Mouse (Mus musculus): ENCODE measurements around the gene Gm20479.

Gm20479 gene

GRCm38 (mm10) chr7:27366082-27366844 is 9.0 kb upstream of the Gm20479 start:
- DNase-seq: no peak

DNA sequence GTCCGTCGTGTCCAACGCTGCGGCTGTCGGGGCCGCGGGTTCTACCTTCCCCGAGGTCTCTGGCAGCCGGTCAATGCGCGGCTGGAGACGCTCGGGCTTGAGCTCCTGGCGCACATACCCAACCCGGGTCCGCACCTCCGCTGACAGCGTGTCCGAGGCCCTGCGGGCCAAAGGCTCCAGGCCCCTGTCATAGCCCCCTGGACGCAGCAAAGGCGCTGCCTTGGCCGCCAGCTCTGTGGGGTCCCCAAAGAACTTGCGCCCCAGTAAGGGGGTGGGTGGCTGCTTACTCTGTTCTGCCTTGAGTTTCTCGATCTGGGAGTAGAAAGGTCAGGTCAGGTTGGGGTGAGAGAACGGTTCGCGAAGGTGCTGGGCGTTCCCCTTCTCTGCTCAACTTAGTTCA is 7.2 kb upstream of the Gm20479 start:
- DNase-seq: no peak

GRCm38 (mm10) chr7:27361283-27361946 is 4.2 kb upstream of the Gm20479 start:
- peak; percentile 96 for DNase-seq

DNA sequence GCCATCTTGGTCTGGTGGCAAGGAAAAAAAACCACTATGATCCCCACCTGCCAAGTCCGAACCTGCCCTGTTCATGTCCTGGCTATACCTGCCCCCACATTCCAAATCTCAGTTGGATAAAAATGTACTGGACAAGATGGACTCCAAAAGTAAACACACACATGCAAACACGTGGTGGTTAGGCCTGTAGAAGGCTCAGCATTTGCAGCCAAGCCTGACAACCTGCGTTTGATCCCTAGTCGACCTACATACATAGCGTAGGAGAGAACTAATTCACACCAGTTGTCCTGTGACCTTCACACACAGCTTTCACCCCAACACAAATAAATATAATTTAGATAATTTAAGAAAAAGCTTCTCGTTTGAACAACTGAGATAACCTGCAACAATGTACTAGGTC is 3.5 kb upstream of the Gm20479 start:
- no peak for DNase-seq

DNA sequence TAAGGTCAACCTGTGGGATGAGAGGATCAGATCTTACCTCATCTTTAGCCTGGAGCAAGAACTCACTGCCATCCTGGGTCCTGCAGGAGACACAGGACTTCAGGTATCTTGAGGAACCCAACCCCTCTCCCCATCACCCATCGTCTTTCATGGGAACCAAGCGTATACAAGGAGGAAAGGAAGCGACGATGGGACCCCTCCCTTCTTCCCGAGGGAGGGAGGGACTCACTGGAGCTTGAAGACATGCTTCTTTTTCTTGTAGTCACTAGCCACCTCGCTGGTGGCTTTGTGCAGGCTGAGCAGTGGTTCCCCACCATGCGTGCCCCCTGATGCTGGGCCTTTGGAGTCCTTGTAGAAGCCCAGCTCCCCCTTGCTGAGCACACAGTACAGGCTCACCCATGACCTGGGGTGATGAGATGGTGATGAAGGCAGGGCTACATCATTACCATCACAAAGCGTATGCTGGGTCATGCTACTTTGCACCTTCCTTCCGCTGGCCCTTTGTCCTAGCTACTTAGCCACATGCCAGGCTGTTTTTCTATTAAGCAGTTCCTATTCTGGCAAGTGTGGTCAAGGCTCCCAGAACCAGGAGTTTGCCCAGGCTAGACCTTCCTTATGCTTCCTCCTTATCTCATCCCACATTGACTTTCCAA is 2.6 kb upstream of the Gm20479 start:
- DNase-seq: no peak

GRCm38 (mm10) chr7:27359162-27359561 is 1.9 kb upstream of the Gm20479 start:
- DNase-seq: no peak

- no peak for DNase-seq
Measured at GRCm38 (mm10) chr7:27357595-27357978, 368 bp upstream of the Gm20479 start.

GRCm38 (mm10) chr7:27356248-27356647 is 971 bp downstream of the Gm20479 start:
- no peak for DNase-seq

DNA sequence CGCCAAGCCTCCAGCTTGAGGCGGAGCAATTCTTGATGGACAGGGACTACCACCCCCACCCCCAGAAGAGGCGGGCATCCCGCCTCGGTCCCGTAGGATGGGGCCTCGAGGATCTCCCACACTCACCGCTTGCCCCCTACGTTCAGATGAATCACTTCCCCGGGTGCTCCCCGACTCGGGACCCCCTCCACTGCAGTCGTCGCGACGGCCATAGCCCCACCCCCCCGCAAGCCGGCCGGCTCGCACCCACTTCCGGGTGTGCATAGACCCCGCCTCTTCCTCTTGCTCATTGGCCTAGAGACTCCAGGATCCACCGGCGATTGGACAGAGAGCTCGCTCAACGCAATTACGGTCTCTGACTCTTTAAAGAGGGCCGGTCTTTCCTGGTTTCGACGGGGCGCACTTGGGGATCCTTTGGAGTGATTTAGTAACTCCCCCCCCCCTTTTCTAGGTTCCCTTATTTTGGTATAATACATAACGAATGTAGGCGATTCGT is 1.4 kb downstream of the Gm20479 start, which contains the start of gene Shkbp1:
Gene Shkbp1, minus strand, starts transcription at position 275 of the 496 bp plus-strand sequence.
- peak; percentile 74 for DNase-seq

GRCm38 (mm10) chr7:27355261-27355660 is 2.0 kb downstream of the Gm20479 start:
- DNase-seq: no peak

DNA sequence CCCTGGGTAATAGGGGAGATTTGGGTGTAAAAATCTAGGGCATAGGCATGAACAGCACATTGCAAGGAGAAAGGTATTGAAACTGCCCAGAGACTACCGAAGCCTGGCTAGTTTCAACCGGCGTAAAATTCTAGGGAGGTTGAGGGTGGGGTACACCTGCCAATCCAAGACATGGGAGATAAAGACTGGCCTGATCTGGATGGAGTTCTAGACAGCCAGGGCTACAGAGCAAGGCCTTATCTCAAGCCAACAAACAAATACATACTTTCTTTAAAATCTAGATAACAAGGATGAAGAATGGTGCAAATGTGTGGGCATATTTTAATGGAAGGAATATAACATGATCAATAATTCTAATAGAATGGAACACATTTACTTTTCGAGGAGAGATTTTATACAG is 2.4 kb downstream of the Gm20479 start:
- no peak for DNase-seq

DNA sequence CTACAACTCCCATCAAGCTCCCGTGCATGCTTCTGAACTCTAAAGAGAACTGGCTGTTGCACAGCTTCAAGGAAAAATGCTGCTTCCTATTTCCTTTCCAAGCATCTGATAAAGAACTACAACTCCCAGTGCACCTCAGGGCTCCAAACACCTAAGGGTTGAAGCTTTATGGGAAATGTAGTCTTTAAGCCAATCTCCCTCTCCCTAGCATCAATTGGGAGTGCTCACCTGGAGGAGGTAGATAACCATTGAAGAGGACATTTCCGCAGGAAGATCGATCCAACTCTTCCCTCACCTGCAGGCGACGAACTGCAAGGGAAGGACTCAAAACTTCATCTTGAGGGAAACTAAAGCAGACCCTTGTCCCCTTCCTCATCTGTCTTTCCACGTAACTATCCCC is 3.1 kb downstream of the Gm20479 start:
- no peak for DNase-seq

- DNase-seq: peak; percentile 7
Measured at GRCm38 (mm10) chr7:27345444-27345843, 11.8 kb downstream of the Gm20479 start.

- no peak for DNase-seq
Measured at GRCm38 (mm10) chr7:27342595-27342994, 14.6 kb downstream of the Gm20479 start.

DNA sequence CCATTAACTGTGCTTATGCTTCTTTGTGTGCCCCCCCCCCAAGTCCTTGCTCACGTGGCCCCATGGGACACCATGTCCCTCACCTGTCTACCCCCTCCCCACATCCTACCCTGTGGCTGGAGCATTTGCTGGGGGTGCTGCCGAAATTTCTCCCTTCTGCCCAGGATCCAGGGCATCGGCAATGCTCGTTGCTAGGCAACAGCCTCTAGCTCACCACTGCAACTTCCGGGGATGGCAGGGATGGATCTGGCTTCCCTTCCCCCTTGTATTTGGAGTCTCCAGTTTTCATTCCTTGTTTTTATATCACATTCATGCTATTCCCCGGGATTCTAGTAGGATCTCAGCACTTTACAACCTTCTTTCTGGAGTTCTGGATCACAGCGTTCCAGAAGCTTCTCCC is 17.7 kb downstream of the Gm20479 start:
- DNase-seq: no peak

DNA sequence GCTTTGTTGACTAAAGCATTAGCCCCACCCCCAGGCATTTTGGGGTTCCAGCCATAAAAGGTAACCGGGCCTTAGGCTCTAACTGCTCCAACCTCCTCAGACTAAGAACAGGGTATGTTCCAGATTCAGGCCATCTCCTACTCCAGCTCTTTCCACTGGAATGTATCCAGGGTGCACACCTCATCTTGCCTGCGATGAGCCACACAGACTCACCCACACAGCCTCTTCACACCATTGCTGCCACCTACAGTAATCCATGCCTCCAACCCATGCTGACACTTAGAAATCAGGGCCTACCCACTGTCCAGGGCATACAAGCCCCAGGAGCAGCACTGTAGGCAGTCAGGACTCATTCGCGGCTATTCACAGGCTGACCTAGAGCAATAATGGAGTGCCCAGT is 18.1 kb downstream of the Gm20479 start:
- DNase-seq: no peak

DNA sequence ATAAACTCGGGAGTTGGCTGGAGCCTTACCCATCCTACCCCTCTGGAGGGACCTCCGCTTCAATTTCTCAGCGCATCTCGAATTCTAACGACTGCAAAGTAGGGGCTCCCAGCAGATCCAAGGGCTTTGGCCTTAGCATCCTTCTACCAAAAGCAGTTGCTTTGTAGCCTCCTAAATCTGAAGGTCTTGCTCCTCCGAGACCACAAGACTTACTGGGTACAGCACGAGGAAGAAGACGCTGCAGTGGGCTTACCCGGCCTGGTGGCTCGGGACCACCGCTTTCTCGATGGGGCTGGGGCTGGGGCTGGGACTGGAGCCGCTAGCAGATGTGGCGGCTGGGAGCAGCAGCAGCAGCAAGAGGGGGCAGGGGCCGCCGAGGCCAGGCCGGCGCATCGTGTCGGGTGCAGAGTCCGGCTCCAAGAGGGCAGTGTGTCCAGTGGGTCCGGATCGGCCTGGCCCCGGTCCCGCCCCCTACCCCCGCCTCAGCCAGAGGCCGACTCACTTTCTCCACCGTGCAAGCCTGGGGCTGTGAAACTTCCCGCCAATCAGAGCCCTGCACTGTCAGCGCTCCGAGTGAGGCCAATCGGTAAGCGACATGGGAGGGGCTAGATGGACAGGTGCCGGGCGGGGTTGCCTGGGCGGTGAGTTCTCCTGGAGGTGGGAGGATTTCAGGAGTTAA is 19.9 kb downstream of the Gm20479 start, which contains the start of gene Ltbp4:
Gene Ltbp4, minus strand, starts transcription at position 518 of the 679 bp plus-strand sequence.
- DNase-seq: no peak

DNA sequence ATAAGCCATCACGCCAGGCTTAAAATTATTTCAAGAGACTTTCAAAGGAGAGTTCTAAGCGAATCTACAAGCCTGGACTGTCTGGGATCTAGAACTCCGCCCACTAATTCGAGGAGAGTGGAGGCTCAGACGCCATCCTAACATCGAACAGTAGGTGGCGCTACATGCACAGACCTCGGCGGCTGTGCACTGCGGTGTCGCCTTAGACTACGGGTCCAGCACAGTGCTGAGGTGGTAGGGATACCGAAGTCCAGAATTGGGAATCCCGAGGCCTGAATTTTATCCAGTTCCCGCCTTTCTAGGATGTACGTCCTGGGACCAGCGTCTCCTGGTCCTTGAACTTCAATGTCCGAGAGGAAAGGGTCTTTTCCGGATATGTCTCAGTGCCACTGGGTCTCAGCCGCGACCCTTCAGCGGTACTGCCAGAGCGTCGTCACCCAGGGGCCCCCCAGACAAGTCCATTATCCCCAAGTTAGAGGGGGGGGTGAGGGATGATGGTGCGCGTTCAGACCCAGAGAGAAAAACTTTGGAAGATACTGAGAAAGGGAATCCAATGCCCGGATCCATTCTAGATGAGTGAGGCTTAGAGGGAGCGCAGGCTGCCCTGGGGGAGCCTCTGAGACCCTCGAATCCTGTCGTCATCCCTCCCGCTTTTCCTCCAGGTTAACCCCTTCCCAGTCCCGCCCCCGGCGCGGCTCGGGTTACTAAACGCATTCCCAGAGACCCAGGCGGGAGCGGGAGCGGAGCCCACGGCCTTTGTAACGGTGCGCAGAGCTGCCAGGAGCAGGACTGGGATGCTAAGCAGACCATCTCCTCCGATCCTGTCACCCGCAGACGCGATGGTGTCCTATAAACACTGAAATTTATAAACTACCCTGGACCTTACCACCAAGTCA is 21.0 kb downstream of the Gm20479 start:
- DNase-seq: peak; percentile 90

DNA sequence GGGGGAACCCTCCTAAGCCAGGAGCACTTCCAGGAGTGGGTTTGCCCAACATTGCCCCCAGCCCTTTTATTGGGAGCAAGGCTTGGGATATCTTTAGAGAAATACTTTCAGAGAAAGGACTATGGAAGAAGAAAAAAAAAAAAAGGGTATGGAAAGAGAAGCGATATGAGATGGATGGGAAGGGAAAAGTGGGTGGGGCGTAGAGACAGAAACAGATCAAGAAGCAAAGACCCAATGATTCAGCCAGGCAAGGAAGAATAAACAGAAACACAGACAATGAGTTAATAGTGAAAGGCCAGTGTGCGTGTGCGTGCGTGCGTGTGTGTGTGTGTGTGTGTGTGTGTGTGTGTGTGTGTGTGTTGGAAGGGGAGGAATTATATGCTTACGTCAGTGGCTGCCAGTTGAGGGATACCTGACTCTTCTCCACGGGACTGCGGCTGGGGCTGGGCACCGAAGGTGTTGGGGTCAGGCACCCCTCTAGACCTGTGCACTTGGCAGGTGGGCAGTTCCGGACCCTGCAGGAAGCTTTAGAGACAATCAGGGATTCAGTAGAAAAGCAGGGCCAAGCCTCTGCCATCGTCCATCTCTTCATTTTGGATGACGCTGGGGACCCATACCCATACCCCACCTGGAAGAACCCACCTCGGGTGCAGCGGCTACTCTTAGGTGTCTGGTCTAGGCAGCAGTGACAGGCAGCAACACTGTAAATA is 22.1 kb downstream of the Gm20479 start:
- DNase-seq: no peak

DNA sequence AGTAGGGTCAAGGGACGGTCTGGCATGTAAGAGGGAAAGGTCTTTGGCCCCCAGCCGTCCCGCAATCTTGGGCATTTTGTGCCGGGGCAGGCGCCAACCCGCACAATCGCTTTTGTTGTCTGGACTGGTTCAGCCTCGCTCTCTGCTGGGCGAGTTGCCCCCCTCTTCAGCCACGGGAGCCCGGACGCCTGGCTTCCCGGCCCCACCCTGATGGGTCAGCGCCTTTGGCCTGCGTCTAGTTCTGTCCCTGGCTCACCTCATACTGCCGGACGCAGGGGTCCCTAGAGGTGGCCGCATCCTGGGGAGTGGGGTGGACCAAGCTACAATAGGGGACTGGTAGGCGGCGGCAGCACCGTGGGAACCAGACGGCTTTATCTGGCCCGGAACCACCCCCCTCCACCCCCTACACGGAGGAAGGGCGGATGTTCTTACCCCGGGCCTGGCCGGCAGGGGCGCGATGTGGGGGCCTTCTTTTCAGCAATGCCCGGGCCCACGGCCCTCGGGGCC is 22.8 kb downstream of the Gm20479 start:
- no peak for DNase-seq

- DNase-seq: no peak
Measured at GRCm38 (mm10) chr7:27333316-27333941, 23.8 kb downstream of the Gm20479 start.
